Mouse (Mus musculus) megakaryocyte progenitor cell, adult 5-6 weeks (primary cell): ENCODE measurements around the gene Cpt1a. TPM values are rescaled to one million over a fixed set of nuclear protein-coding genes. Genes with fewer than 3 reads are reported as not detected.
A peak's percentile ranks its signal among the peaks of the same experiment; 100 is the strongest.

Source experiments
- ATAC-seq: replicated peaks from 2 replicates; pipeline ENCODE4 v1.8.0; 2016; ENCODE audit warnings: mild to moderate bottlenecking, moderate TSS enrichment, inconsistent platforms; ENCODE audit not compliant: poor library complexity
- total RNA-seq, 2 experiments: library from RNA; stranded (forward) in 1 of 2; stranded (reverse) in 1 of 2; fragments of 157-497, 149-512 nt in 1 of 2; fragments of 200-1000 nt in 1 of 2; gene quantifications; 2 replicates each; pipeline versions ENCODE4 v1.2.3 to v1.2.4; 2015 to 2017

The Cpt1a gene
- total RNA-seq, 2 experiments from 2014 or later, result 30.7 to 45.7 TPM

DNA sequence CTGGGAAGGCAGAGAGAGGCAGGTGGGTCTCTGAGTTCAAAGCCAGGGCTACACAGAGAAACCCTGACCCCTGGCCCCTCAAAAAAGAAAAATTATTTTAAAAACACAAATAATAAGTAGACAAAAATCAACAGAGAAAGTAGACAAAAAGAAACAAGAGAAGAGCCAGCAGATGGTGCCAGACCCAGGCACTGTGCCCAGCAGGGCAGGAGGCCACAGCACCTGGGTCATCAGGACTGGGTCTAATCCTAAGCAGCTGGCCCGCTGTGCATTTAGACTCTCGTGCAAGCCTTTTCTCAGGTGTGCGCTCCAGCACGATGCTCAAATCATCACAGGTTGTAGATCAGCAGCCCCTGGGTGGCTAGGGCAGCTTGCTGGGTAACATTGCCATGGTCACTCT, 41.4 kb downstream of the Cpt1a start:
- no peak for ATAC-seq

GRCm38 (mm10) chr19:3365089-3365488, 43.0 kb downstream of the Cpt1a start:
- ATAC-seq, result no peak

- ATAC-seq, result no peak
These were observed 46.1 kb downstream of the Cpt1a start for GRCm38 (mm10) chr19:3368276-3368675.

GRCm38 (mm10) chr19:3373380-3373779, 51.2 kb downstream of the Cpt1a start:
- no peak for ATAC-seq

- ATAC-seq, result no peak
These were observed 51.9 kb downstream of the Cpt1a start for GRCm38 (mm10) chr19:3374028-3374427.

GRCm38 (mm10) chr19:3375945-3376495, 53.9 kb downstream of the Cpt1a start:
- no peak for ATAC-seq

DNA sequence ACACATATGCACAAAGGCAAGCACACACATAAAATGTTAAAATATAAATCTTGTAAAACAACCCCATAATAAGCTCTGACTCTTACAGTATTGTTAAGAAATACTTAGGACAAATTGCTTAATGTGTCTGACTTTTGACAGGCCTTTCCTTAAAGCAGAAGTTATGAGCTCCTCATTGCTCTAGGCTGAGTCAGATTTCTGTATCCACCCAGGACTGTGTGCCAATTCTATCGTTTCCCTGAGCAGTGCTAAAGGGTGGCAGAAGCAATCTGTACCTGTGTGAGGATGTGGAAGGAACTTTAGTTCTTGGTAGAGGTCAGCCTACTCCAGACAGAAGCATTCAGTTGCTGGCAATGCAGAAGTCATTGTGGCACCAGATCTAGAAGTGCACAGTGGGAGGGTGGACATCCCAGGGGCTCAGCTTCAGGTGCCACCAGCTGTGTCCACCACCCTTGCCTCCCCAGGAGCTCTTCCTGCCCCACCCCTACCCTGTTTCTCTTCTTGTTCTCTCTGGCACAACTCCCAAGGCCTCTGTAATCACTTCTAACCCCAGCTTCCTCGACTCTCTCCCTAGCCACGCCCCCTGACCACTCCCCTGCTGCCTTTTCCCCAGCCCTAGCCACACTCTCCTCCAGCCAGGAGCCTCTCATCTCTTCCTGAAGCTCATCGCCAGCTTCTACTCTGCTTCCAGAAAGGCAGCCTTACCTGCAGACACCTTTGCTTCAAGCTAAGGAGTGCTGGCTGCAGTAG, 55.0 kb downstream of the Cpt1a start:
- ATAC-seq, result peak; percentile 70

- ATAC-seq, result peak; percentile 69
These were observed 56.5 kb downstream of the Cpt1a start for GRCm38 (mm10) chr19:3378614-3379013.

GRCm38 (mm10) chr19:3388061-3388460, 65.9 kb downstream of the Cpt1a start:
- no peak for ATAC-seq

- peak; percentile 75 for ATAC-seq
These were observed 66.5 kb downstream of the Cpt1a start, which contains the start of gene Tesmin for GRCm38 (mm10) chr19:3388629-3389057. TSS of gene Tesmin (plus strand) at chr19:3388857.

GRCm38 (mm10) chr19:3389089-3389488, 67.0 kb downstream of the Cpt1a start:
- ATAC-seq, result peak; percentile 80

GRCm38 (mm10) chr19:3392384-3392783, 70.2 kb downstream of the Cpt1a start:
- ATAC-seq, result peak; percentile 62

DNA sequence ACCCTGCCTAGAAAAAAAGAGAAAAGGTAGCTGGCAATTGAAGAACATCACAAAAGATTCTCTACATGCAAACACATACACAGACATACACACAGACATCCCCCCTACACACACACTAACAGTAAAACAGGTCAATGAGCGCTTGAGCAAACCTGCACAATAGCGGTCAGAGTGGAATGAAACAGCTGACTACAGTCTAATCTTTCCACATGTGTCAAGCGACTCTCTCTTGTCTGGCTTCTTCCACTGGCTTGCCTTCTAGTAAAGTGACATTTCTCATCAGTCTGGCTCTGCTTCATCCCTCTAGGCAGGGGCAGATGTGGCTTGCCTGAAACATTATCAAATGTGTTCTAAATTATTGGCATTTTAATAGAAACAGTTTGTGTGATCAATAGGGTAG, 72.1 kb downstream of the Cpt1a start:
- ATAC-seq, result no peak

GRCm38 (mm10) chr19:3400057-3400456, 77.9 kb downstream of the Cpt1a start:
- ATAC-seq, result no peak

DNA sequence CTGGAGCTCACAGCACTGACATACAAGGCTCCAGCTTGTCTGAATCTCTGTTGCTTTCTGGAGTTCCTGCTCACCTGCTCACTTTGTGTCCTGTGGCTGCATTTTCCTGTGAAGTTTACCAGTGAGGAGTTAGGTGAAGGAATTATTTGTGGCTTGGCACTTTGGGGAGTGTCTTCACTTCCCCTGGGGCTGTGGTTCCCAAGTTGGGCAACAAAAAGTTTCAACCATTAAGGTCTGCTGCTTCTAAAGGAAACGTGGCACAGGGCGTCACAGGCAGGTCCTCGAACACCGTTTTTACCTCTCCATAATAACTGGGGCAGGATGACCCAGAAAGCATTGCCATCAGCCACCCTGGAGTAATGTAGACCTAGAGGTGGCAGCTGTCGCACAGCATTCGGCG, 79.4 kb downstream of the Cpt1a start:
- ATAC-seq, result peak; percentile 62

- no peak; the same call in 1 of the 2 replicates for ATAC-seq
These were observed 79.8 kb downstream of the Cpt1a start for GRCm38 (mm10) chr19:3401943-3402342.

- no peak for ATAC-seq
These were observed 80.3 kb downstream of the Cpt1a start for GRCm38 (mm10) chr19:3402390-3402789.

DNA sequence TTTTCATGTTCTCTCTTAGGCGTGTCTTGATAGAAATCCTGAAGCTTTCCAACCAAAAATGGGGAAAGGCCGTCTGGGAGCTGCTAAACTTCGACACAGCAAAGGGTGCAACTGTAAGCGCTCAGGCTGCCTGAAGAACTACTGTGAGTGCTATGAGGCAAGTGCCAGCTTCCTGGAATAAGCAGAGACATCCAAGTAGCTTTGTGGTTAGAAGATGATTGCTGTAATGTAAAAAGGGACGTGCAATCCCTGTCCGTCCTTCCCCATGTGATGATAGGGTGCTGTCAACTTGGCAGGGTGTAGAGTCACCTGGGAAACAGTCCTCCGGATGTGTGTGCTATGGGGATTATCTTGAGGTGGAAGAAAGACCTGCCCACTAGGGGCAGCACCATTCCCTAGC, 81.9 kb downstream of the Cpt1a start:
- peak; percentile 62 for ATAC-seq

DNA sequence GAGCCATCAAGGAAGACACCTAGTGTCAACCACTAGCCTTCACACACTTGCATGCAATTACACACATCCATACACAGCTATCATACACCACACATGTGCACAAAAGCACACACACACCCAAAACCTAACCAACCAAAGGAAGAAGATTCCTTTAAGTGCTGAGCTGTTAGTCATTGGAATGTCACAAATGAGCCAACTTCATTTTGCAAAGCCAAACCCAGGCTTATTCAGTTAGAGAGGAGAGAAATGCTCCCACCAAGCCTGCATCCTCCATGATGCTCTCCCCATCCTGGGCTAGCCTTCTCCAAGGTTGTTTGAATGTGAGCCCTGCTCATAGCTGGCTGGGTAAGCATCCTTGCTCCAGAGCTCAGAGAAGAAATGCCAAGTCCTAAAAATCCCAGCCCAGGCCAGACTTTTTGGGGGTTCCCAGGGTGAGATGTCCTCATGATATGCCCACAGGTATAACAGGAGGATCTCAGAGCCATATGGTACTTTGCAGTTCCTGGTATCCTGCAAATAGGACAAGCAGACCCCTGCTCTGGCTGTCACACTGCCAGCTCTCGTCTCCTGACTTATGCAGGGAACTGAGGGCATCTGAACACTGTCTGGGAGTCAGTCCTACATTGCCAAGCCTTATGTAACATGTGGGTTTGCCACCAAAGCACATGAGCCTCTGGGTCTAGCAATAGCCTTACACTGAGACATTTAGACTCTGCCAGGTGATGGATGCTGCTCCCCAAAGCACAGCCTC, 83.6 kb downstream of the Cpt1a start:
- ATAC-seq, result no peak

- ATAC-seq, result peak; percentile 77
These were observed 92.2 kb downstream of the Cpt1a start, which contains the start of gene Gal for GRCm38 (mm10) chr19:3414268-3414733. TSS of gene Gal (minus strand) at chr19:3414544.

DNA sequence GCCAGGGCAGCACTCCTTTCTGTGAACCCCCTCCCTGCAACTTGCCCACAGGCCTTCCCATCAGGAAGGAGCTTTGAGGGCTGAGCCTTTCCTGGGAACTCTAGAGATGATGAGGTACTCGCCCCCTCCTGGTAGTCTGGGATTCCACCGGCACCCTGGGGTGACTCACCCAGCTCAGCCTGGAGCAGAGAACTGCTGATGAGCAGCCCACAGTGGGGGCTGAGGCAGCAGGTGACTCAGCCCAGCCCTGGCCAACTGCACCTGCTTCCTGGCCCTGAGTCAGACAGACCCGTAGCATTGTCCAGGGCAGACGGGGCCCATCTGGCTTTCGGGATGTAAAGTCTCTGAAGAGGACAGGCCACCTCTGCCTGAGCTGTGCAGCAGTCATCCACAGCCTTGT, 97.1 kb downstream of the Cpt1a start:
- no peak for ATAC-seq

DNA sequence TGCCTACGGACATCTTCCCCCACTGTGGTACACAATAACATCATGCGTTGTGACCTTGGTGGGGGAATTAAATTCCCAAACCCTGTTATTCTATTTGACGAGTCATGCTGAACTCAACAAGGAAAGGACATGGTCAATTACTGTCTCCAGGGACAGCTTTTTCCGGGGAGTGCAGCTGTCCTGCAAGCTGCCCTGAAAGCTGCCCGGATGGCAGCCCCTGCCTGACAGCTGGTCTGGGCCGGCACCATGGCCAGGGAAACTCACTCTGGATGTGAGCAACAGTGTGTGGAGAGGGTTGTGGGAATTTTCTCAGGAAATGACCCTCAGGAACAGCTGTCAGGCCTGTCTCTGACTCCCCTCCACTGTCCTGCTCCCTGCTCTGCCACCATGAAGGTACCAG, 100.4 kb downstream of the Cpt1a start:
- ATAC-seq, result peak; percentile 22; the same call in 1 of the 2 replicates
